Mouse (Mus musculus) heart, embryonic 16.5 days (tissue): Measurements from ENCODE around the gene Thra. TPM values are rescaled to one million over a fixed set of nuclear protein-coding genes. Genes with fewer than 3 reads are reported as not detected.
"Not testable (repeated sequence)": the region's sequence is repeated elsewhere in the genome, so short reads cannot be mapped to it uniquely, and the experiment has no call there.

ENCODE experiments used
- ATAC-seq: fragments of 200-750 bp; cut with Nextera tagmentation; replicated peaks from 2 replicates; pipeline ENCODE4 v1.8.0; 2017; ENCODE audit warnings: moderate number of reproducible peaks; ENCODE audit not compliant: insufficient read depth, low FRiP score; ENCODE audit errors: extremely low read depth
- H3K27ac ChIP-seq: fragments of 300-500 bp; sonication (generic); 2 replicates; pipeline ENCODE4 v1.5.1; 2014; ENCODE audit warnings: mild to moderate bottlenecking, low read length, control low read depth, moderate library complexity
- H3K27me3 ChIP-seq: fragments of 300-500 bp; sonication (generic); 2 replicates; pipeline ENCODE4 v1.6.1; 2014; ENCODE audit warnings: low read length, mixed read lengths; ENCODE audit not compliant: control insufficient read depth, insufficient read depth
- H3K36me3 ChIP-seq: fragments of 300-500 bp; sonication (generic); 2 replicates; pipeline ENCODE4 v1.6.1; 2014; ENCODE audit not compliant: control insufficient read depth, insufficient read depth
- H3K4me1 ChIP-seq: fragments of 300-500 bp; sonication (generic); 2 replicates; pipeline ENCODE4 v1.6.1; 2014; ENCODE audit warnings: low read length, mixed read lengths; ENCODE audit not compliant: control insufficient read depth, insufficient read depth
- H3K4me2 ChIP-seq: fragments of 300-500 bp; sonication (generic); 2 replicates; pipeline ENCODE4 v1.6.1; 2014; ENCODE audit warnings: low read depth, mild to moderate bottlenecking, control low read depth, low read length
- H3K4me3 ChIP-seq: fragments of 300-500 bp; sonication (generic); 2 replicates; pipeline ENCODE4 v1.5.1; 2014; ENCODE audit warnings: mild to moderate bottlenecking, control low read depth, low read length
- H3K9ac ChIP-seq: fragments of 300-500 bp; sonication (generic); 2 replicates; pipeline ENCODE4 v1.6.1; 2014; ENCODE audit warnings: low read length, control low read depth
- H3K9me3 ChIP-seq: fragments of 300-500 bp; sonication (generic); replicated peaks from 2 replicates; pipeline ENCODE4 v1.6.1; 2016; ENCODE audit warnings: low read length; ENCODE audit not compliant: control insufficient read depth
- WGBS: fragments of 180-500 bp; shearing (Covaris S2); extraction: QIAGEN DNeasy Blood & Tissue Kit; methylation state at CpG from one replicate; pipeline ENCODE4 v1.1.7; 2014; 5-methylcytosine and 5-hydroxymethylcytosine counted together
- polyA plus RNA-seq: library from polyadenylated mRNA; unstranded; fragments of >200 nt; fragmentation: Nextera tagmentation; extraction: Ambion mirVana; gene quantifications from 2 replicates; pipeline ENCODE4 v1.2.1, GENCODE M21; 2015

The Thra gene
- polyA plus RNA-seq, 1 experiment from 2014 or later = 37.5 TPM

GRCm38 (mm10) chr11:98711046-98711434 is 29.4 kb upstream of the Thra start:
- peaks cover 37% of the 10 kb centered on the region for H3K4me1 ChIP-seq
- no peak overlapping the region for H3K4me3 ChIP-seq
- H3K27me3 ChIP-seq = no peaks in the 10 kb centered on the region
- no peaks in the 10 kb centered on the region for H3K9me3 ChIP-seq
- H3K9ac ChIP-seq = no peak overlapping the region
- ATAC-seq = no peak
- peaks cover 26% of the 10 kb centered on the region for H3K36me3 ChIP-seq
- 66% methylated on average over 4 of the region's 4 CpGs for WGBS
- H3K27ac ChIP-seq = peak overlapping the region; percentile 67
- H3K4me2 ChIP-seq = no peak overlapping the region

GRCm38 (mm10) chr11:98712009-98712408 is 28.4 kb upstream of the Thra start:
- not testable (repeated sequence) for H3K4me3 ChIP-seq, H3K9ac ChIP-seq, H3K4me2 ChIP-seq, H3K27me3 ChIP-seq, H3K27ac ChIP-seq, ATAC-seq, H3K9me3 ChIP-seq
- WGBS = 83% methylated on average over 6 of the region's 6 CpGs
- Histone ChIP-seq H3K36me3 (peaks cover 30% of the 10 kb centered on the region; the same call in 1 of the 2 replicates), H3K4me1 (peaks cover 37% of the 10 kb centered on the region)

- Histone ChIP-seq H3K36me3 (peaks cover 30% of the 10 kb centered on the region; the same call in 1 of the 2 replicates), H3K4me3 (no peak overlapping the region), H3K4me1 (peaks cover 29% of the 10 kb centered on the region), H3K9ac (no peak overlapping the region), H3K9me3 (no peaks in the 10 kb centered on the region), H3K4me2 (no peak overlapping the region), H3K27ac (peak overlapping the region; percentile 7; the same call in 1 of the 2 replicates), H3K27me3 (no peaks in the 10 kb centered on the region)
- WGBS = 77% methylated on average over 12 of the region's 12 CpGs
- ATAC-seq = no peak
Observed at GRCm38 (mm10) chr11:98713703-98714102, 26.7 kb upstream of the Thra start.

DNA sequence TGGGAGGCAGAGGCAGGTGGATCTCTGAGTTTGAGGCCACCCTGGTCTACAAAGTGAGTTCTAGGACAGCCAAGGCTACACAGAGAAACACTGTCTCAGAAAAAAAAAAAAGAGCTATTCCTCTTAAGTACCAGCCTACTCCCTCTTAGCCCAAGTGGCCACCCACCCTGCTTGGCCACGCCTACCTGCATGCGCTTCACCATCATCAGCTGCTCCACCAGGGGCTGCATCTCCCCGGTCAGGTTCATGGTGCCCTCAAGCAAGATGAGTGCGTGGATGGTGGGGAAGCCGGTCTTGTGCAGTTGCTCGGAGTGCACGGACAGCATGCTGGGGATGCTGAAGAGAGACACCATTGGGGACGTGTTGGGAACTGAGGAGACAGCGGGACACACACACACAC is 24.5 kb upstream of the Thra start:
- H3K27ac ChIP-seq = no peak overlapping the region
- no peak overlapping the region for H3K4me3 ChIP-seq
- H3K36me3 ChIP-seq = peaks cover 30% of the 10 kb centered on the region; the same call in 1 of the 2 replicates
- no peak overlapping the region for H3K4me2 ChIP-seq
- 91% methylated on average over 9 of the region's 9 CpGs for WGBS
- H3K9me3 ChIP-seq = no peaks in the 10 kb centered on the region
- H3K9ac ChIP-seq = no peak overlapping the region
- peaks cover 16% of the 10 kb centered on the region for H3K4me1 ChIP-seq
- no peak for ATAC-seq
- H3K27me3 ChIP-seq = no peaks in the 10 kb centered on the region

GRCm38 (mm10) chr11:98717904-98718303 is 22.5 kb upstream of the Thra start:
- Histone ChIP-seq H3K27ac (no peak overlapping the region), H3K4me3 (no peak overlapping the region), H3K4me2 (no peak overlapping the region), H3K27me3 (no peaks in the 10 kb centered on the region), H3K9me3 (no peaks in the 10 kb centered on the region), H3K9ac (0 out of 2 replicates have a peak overlapping the region, but pooled peaks have one; percentile 33), H3K4me1 (peaks cover 24% of the 10 kb centered on the region), H3K36me3 (peaks cover 23% of the 10 kb centered on the region; the same call in 1 of the 2 replicates)
- WGBS = 18% methylated on average over 13 of the region's 13 CpGs
- ATAC-seq = no peak

GRCm38 (mm10) chr11:98720756-98721155 is 19.7 kb upstream of the Thra start:
- no peak overlapping the region for H3K4me3 ChIP-seq
- no peak for ATAC-seq
- no peaks in the 10 kb centered on the region for H3K27me3 ChIP-seq
- peak overlapping the region; percentile 94 for H3K27ac ChIP-seq
- H3K4me1 ChIP-seq = peaks cover 24% of the 10 kb centered on the region
- H3K4me2 ChIP-seq = no peak overlapping the region
- no peaks in the 10 kb centered on the region for H3K9me3 ChIP-seq
- no peak overlapping the region for H3K9ac ChIP-seq
- WGBS = 67% methylated on average over 2 of the region's 2 CpGs
- peaks cover 17% of the 10 kb centered on the region for H3K36me3 ChIP-seq

- H3K4me3 ChIP-seq = no peak overlapping the region
- WGBS = 38% methylated on average over 24 of the region's 24 CpGs
- ATAC-seq = peak; percentile 89
Observed at GRCm38 (mm10) chr11:98721458-98722226, 18.8 kb upstream of the Thra start.

DNA sequence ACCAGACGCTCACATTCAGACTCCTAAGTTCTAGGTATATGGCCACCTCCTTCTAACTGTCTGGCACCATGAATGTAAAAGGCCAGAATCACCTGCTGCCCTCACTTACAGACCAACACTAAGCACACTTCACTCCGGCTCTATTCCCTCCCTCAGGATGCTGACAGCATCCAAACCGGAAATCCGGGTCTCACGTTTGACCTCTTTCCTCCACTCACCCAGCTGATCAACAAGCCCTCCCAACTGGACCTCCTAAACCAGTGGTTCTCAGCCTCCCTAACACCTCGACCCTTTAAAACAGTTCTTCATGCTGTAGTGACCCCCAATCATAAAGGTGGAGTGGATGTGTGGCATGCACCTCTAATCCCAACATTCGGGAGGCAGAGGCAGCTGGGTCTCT is 17.3 kb upstream of the Thra start:
- Histone ChIP-seq H3K4me1 (peaks cover 20% of the 10 kb centered on the region), H3K27ac (no peak overlapping the region), H3K4me2 (no peak overlapping the region), H3K9ac (no peak overlapping the region), H3K27me3 (no peaks in the 10 kb centered on the region), H3K36me3 (peaks cover 16% of the 10 kb centered on the region), H3K9me3 (no peaks in the 10 kb centered on the region), H3K4me3 (no peak overlapping the region)
- WGBS = 69% methylated on average over 7 of the region's 7 CpGs
- ATAC-seq = no peak

More at GRCm38 (mm10) chr11:98721458-98722226, 18.8 kb upstream of the Thra start:
- peaks cover 24% of the 10 kb centered on the region for H3K4me1 ChIP-seq
- H3K4me2 ChIP-seq = peak overlapping the region; percentile 44
- H3K9me3 ChIP-seq = no peaks in the 10 kb centered on the region
- H3K9ac ChIP-seq = peak overlapping the region; percentile 49; the same call in 1 of the 2 replicates
- peak overlapping the region; percentile 94 for H3K27ac ChIP-seq
- no peaks in the 10 kb centered on the region for H3K27me3 ChIP-seq
- peaks cover 17% of the 10 kb centered on the region for H3K36me3 ChIP-seq

GRCm38 (mm10) chr11:98725926-98726506 is 14.4 kb upstream of the Thra start:
- Histone ChIP-seq H3K9ac (no peak overlapping the region), H3K4me3 (no peak overlapping the region), H3K4me2 (no peak overlapping the region), H3K27me3 (no peaks in the 10 kb centered on the region), H3K36me3 (peaks cover 16% of the 10 kb centered on the region), H3K9me3 (no peaks in the 10 kb centered on the region), H3K4me1 (peaks cover 18% of the 10 kb centered on the region), H3K27ac (no peak overlapping the region)
- WGBS = 94% methylated on average over 15 of the region's 15 CpGs
- ATAC-seq = no peak
